Mouse (Mus musculus) heart, adult 2 months (tissue): ENCODE data around the gene Olfr681. TPM values are rescaled to one million over a fixed set of nuclear protein-coding genes. Genes with fewer than 3 reads are reported as not detected.
"Not testable (repeated sequence)": the region's sequence is repeated elsewhere in the genome, so short reads cannot be mapped to it uniquely, and the experiment has no call there.

Source experiments
- DNase-seq, 2 experiments: peaks; one replicate each; pipeline ENCODE4 v3.0.0; 2021
- H3K27ac ChIP-seq: fragments of 200-600 bp; 2 replicates; pipeline ENCODE4 v1.8.1; 2022
- H3K27me3 ChIP-seq: fragments of 200-500 bp; 2 replicates; pipeline ENCODE4 v1.6.1; 2012; ENCODE audit warnings: mild to moderate bottlenecking, low read length, inconsistent platforms, mixed read lengths; ENCODE audit not compliant: control insufficient read depth, insufficient read depth
- H3K36me3 ChIP-seq: fragments of 200-500 bp; 2 replicates; pipeline ENCODE4 v1.6.1; 2012; ENCODE audit warnings: low read length, inconsistent platforms; ENCODE audit not compliant: control insufficient read depth, insufficient read depth
- H3K4me1 ChIP-seq: fragments of 200-500 bp; 2 replicates; pipeline ENCODE4 v1.6.1; 2011; ENCODE audit warnings: low read length; ENCODE audit not compliant: control insufficient read depth, insufficient read depth
- H3K4me3 ChIP-seq: fragments of 200-600 bp; 2 replicates; pipeline ENCODE4 v1.8.1; 2022
- H3K79me2 ChIP-seq: fragments of 200-500 bp; replicated peaks from 2 replicates; pipeline ENCODE4 v1.6.1; 2012; ENCODE audit warnings: mild to moderate bottlenecking, inconsistent platforms, low read length, moderate library complexity, mixed read lengths; ENCODE audit not compliant: control insufficient read depth, insufficient read depth
- H3K9ac ChIP-seq: fragments of 200-500 bp; 2 replicates; pipeline ENCODE4 v1.6.1; 2012; ENCODE audit warnings: low read depth, mild to moderate bottlenecking, control low read depth, inconsistent platforms, low read length, mixed read lengths
- CTCF ChIP-seq: fragments of 200-600 bp; IDR thresholded peaks from 2 replicates; pipeline ENCODE4 v1.8.1; 2022; ENCODE audit warnings: antibody characterized with exemption, mild to moderate bottlenecking, moderate library complexity
- EP300 ChIP-seq: fragments of 200-500 bp; IDR thresholded peaks from 2 replicates; pipeline ENCODE4 v1.6.1; 2011; ENCODE audit warnings: low read depth, low read length, control low read depth; ENCODE audit not compliant: insufficient read depth
- POLR2A ChIP-seq: fragments of 200-500 bp; IDR thresholded peaks from 2 replicates; pipeline ENCODE4 v1.6.1; 2011; ENCODE audit warnings: mild to moderate bottlenecking, low read depth, low read length, control low read depth; ENCODE audit not compliant: insufficient read depth
- WGBS: fragments of 180-500 bp; shearing (Covaris S2); methylation state at CpG from one replicate; pipeline ENCODE4 v1.1.7; 2018; 5-methylcytosine and 5-hydroxymethylcytosine counted together
- intact Hi-C: fragments of 180-260 bp; cut with DNase I; formaldehyde crosslinking; loops from one replicate; pipeline ENCODE4 v1.15.1; 2025
- long read RNA-seq: library from polyadenylated mRNA; stranded (forward); transcript quantifications from one replicate; pipeline ENCODE4 v2.0.0, GENCODE M21; 2021
- polyA plus RNA-seq: library from polyadenylated mRNA; depleted of rRNA; stranded (reverse); fragments of >200 nt; gene quantifications from 2 replicates; pipeline ENCODE4 v1.2.3, GENCODE M21; 2012; rRNA removed
- total RNA-seq, 2 experiments: library from RNA; stranded (reverse); gene quantifications; 2 replicates each; pipeline ENCODE4 v1.2.3; 2021

Gene Olfr681
- not detected for total RNA-seq
- polyA plus RNA-seq = not detected in 2 replicates
- long read RNA-seq = 0 reads

DNA sequence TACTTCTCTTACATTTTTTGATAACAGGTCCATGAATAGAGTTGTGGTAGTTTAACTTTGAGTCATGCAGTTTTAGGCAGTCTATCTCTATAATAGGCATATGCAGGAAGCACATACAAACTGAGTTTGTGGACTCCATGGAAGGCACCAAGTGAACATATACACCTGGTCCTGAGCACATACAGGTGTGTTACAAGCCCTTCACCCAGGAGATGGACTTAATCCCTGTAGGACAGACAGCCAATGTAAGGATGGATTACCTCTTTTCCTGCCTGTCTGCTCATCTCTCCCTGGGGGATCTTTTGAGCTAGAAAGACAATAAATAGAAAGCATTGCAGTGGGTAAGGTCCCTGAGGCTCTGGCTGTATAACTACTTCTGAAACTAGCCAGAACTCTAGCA is at the start of gene Olfr681:
Gene Olfr681 (plus strand): TSS at position 301 of the 400 bp plus-strand sequence.
- Histone ChIP-seq H3K27me3 (no peaks in the 10 kb centered on the region), H3K79me2 (no peaks in the 10 kb centered on the region), H3K4me1 (no peaks in the 10 kb centered on the region), H3K27ac (no peak within 1 kb of the TSS), H3K9ac (no peak within 1 kb of the TSS), H3K36me3 (no peaks in the 10 kb centered on the region), H3K4me3 (no peak within 1 kb of the TSS)
- DNase-seq = no peak
- intact Hi-C loops = no loop called here
- TF ChIP-seq EP300 = no peak
- TF ChIP-seq CTCF = no peak
- TF ChIP-seq POLR2A = no peak

DNA sequence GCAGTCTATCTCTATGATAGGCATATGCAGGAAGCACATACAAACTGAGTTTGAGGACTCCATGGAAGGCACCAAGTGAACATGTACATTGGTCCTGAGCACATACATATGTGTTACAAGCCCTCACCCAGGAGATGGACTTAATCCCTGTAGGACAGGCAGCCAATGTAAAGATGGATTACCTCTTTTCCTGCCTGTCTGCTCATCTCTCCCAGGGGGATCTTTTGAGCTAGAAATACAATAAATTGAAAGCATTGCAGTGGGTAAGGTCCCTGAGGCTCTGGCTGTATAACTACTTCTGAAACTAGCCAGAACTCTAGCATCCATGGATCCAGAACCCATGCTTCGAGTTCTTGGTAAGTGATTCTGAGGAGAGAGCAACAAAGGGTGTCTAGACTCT is 35.7 kb upstream of the Olfr681 start, which contains the start of gene Olfr679:
Gene Olfr679 (plus strand): TSS at position 301 of the 400 bp plus-strand sequence.
- WGBS = 42% methylated on average over 1 of the region's 1 CpGs
- no peaks in the 10 kb centered on the region for H3K79me2 ChIP-seq

DNA sequence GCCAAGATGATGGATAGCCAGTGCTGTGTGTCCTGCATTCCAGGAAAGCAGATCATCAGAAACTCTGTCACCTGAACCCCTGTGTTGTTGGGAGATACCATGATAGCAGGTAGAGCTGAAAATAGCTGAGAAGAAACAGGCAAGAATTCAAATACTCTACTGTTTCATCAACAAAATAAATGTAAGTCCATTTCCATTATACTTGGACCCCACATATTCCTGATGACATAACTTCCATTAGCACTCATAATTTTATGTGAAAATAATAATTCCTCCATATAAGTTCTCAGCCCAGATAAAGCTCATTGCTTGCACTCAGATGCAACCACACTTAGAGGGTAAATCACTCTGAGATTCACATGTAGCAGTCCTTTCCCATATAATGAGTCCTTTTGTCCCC is 23.9 kb upstream of the Olfr681 start, which contains the start of gene Olfr680-ps1:
Gene Olfr680-ps1 (minus strand): TSS at position 101 of the 400 bp plus-strand sequence.
- H3K4me3 ChIP-seq, H3K27me3 ChIP-seq, DNase-seq, H3K9ac ChIP-seq, H3K4me1 ChIP-seq, H3K36me3 ChIP-seq, H3K27ac ChIP-seq, intact Hi-C loops, H3K79me2 ChIP-seq: not testable (repeated sequence)

More for the DNA sequence above, 35.7 kb upstream of the Olfr681 start, which contains the start of gene Olfr679:
- DNase-seq = no peak
- H3K27ac ChIP-seq = no peak within 1 kb of the TSS
- H3K27me3 ChIP-seq = no peaks in the 10 kb centered on the region
- no peak within 1 kb of the TSS for H3K9ac ChIP-seq
- intact Hi-C loops = no loop called here
- no peaks in the 10 kb centered on the region for H3K36me3 ChIP-seq
- no peak within 1 kb of the TSS for H3K4me3 ChIP-seq
- TF ChIP-seq POLR2A = no peak
- no peak for TF ChIP-seq EP300
- no peak for TF ChIP-seq CTCF
- no peaks in the 10 kb centered on the region for H3K4me1 ChIP-seq

DNA sequence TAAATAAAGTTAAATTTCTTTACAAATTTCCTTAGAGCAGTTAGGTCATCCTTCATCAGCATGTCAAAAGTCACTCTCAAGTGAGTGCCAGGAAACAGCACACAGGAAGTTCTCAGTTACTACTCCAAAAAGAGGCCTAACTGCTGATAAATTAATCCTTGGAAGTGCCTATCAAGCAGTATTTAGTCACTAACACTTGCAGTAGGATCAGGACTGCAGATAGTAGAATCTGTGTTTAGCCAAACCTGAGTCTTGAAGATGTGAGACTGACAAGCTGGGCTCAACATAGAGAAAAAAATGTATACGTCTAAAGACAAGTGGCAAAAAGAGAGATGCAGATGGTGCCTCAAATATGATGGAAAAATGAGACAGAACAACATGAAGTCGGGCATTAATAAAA is 24.6 kb downstream of the Olfr681 start:
- no peak for DNase-seq
- Histone ChIP-seq H3K4me1 (no peaks in the 10 kb centered on the region), H3K4me3 (no peak overlapping the region), H3K36me3 (no peaks in the 10 kb centered on the region), H3K9ac (no peak overlapping the region), H3K27ac (no peak overlapping the region), H3K27me3 (no peaks in the 10 kb centered on the region), H3K79me2 (no peaks in the 10 kb centered on the region)
- WGBS = 53% methylated on average over 2 of the region's 2 CpGs
- TF ChIP-seq POLR2A (no peak), CTCF (no peak), EP300 (no peak)
- intact Hi-C loops = no loop called here

DNA sequence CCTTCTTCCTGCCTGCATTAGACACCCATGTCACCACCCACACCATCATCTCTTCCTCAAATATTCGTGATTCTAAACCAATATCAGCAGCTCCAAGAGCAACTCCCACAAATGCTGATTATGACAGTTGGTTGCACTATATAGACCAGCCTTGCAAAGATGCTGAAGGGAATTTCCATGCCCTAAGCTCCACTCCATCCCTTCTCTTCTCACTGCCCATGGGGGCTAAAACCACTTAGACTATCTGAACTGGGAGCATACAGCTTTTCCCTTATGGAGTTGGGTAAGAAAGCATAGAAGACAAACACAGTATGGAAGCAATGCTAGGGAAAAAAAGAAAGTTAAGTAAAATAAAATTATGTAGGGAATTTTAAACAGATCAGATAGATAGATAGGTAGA is 30.3 kb downstream of the Olfr681 start, which contains the start of gene Olfr683:
Gene Olfr683 (minus strand): TSS at position 101 of the 400 bp plus-strand sequence.
- intact Hi-C loops = no loop called here
- Histone ChIP-seq H3K27me3 (no peaks in the 10 kb centered on the region), H3K9ac (no peak within 1 kb of the TSS), H3K27ac (no peak within 1 kb of the TSS), H3K4me3 (no peak within 1 kb of the TSS), H3K79me2 (no peaks in the 10 kb centered on the region), H3K4me1 (no peaks in the 10 kb centered on the region), H3K36me3 (no peaks in the 10 kb centered on the region)
- DNase-seq = no peak
- 43% methylated on average over 1 of the region's 1 CpGs for WGBS
- no peak for TF ChIP-seq CTCF
- no peak for TF ChIP-seq EP300
- TF ChIP-seq POLR2A = no peak

DNA sequence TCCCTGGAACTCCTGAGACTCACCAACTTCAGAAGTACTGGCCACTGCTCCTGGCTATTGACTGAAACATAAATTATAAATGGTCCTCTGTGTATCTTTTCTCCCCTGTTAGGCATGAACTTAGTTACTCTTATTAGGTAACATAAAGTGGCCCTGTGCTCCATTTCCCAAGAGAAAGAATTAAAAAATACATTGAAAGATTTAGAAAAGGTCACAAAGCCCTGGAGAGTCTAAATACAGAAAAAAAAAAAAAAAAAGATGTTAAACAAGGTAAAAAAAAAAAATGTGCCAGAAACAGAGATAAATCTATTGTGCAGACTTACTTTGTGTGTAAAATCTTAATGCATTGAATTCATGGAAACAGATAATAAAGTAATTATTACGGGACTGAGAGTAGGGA is 46.9 kb downstream of the Olfr681 start, which contains the start of gene Olfr684:
Gene Olfr684 (minus strand): TSS at position 101 of the 400 bp plus-strand sequence.
- no peaks in the 10 kb centered on the region for H3K36me3 ChIP-seq
- no peak within 1 kb of the TSS for H3K9ac ChIP-seq
- DNase-seq = no peak
- WGBS = 42% methylated on average over 1 of the region's 1 CpGs
- H3K4me1 ChIP-seq = no peaks in the 10 kb centered on the region
- no peaks in the 10 kb centered on the region for H3K27me3 ChIP-seq
- TF ChIP-seq EP300 (no peak), CTCF (no peak), POLR2A (no peak)
- H3K4me3 ChIP-seq = no peak within 1 kb of the TSS
- H3K79me2 ChIP-seq = no peaks in the 10 kb centered on the region
- no peak within 1 kb of the TSS for H3K27ac ChIP-seq
- intact Hi-C loops = no loop called here
